Mouse (Mus musculus): ENCODE data around the gene Naif1.
A peak's percentile ranks its signal among the peaks of the same experiment; 100 is the strongest.
"Not testable (repeated sequence)": the region's sequence is repeated elsewhere in the genome, so short reads cannot be mapped to it uniquely, and the experiment has no call there.

The Naif1 gene

DNA sequence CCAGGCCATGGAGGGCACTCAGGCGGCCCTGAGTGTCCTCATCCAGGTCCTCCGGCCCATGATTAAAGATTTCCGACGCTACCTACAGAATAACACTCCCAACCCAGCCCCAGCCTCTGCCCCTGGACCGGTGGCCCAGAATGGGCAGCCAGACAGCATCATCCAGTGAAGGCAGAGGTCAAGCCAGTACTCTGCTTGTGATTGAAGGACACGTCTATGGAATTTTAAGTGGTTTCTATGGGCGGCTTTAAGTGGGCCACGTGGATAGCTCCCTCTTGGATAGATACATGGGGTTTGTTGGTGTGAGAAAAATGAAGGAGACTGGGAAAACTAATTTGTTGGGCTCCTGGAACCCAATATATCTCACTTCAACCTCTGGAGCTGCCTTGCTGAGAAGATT is 4.8 kb downstream of the Naif1 start:
- DNase-seq (ENCODE audit: low read depth): no peak

- DNase-seq (ENCODE audit: low read depth): peak; percentile 76
These were observed 8.0 kb downstream of the Naif1 start for GRCm38 (mm10) chr2:32458300-32458699.

- no peak for DNase-seq (ENCODE audit: low read depth)
These were observed 9.4 kb downstream of the Naif1 start for GRCm38 (mm10) chr2:32459657-32460056.

GRCm38 (mm10) chr2:32463773-32464172 is 13.5 kb downstream of the Naif1 start:
- no peak for DNase-seq (ENCODE audit: low read depth)

GRCm38 (mm10) chr2:32464212-32464891 is 14.1 kb downstream of the Naif1 start:
- DNase-seq (ENCODE audit: low read depth): no peak

DNA sequence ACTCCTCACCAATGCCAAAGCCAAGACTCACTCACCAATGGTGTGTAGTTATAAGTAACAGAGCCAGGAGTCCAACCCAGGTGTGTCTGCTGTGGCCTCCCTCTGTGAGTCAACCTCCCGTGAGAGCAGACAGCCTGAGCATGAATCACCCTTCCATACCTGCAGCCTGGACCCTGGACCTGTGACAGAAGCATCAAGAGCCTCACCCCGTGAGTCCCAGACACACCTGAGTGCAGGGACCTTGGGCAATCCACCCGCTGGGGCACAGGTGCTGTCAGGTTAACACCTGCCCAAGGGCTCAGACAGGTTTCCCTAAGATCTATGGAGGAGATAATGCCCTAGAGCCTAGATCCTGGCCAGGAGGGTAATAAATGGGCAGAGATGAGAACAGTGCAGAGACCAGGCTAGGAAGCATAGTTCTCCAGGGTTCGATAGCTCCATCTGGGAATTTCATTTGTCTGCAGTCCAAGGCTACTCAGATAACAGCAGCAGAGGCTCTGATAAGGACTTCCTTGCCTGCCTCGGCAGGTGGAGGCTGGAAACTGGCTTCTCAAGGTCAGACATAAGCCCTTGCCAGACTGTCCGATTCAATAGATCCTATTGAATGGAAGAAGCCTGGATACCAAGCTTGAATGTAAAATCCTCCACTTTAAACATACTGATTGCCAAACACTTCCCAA is 20.9 kb downstream of the Naif1 start:
- DNase-seq (ENCODE audit: low read depth): no peak

DNA sequence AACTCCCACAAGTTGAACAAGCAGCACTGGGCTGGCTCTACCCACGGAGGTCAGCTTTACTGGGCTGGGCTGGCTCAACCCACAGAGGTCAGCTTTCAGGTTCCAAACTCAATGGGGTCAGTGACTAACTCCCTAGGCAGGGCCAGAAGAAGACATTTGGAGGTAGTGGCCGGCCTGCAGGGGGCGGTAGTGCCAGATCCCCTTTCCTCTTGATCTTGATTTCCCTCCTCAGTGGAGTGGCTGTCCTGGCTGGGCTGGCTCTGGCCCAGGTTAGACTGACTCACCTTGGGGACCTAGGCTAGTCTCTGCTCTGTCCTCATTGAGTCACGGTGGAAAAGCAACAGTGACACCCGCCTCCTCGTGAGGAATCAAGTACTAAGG is 21.4 kb downstream of the Naif1 start:
- no peak for DNase-seq (ENCODE audit: low read depth)

GRCm38 (mm10) chr2:32475361-32475760 is 25.1 kb downstream of the Naif1 start:
- not testable (repeated sequence) for DNase-seq (ENCODE audit: low read depth)

- DNase-seq (ENCODE audit: low read depth): no peak
These were observed 32.1 kb downstream of the Naif1 start for GRCm38 (mm10) chr2:32482351-32482750.

DNA sequence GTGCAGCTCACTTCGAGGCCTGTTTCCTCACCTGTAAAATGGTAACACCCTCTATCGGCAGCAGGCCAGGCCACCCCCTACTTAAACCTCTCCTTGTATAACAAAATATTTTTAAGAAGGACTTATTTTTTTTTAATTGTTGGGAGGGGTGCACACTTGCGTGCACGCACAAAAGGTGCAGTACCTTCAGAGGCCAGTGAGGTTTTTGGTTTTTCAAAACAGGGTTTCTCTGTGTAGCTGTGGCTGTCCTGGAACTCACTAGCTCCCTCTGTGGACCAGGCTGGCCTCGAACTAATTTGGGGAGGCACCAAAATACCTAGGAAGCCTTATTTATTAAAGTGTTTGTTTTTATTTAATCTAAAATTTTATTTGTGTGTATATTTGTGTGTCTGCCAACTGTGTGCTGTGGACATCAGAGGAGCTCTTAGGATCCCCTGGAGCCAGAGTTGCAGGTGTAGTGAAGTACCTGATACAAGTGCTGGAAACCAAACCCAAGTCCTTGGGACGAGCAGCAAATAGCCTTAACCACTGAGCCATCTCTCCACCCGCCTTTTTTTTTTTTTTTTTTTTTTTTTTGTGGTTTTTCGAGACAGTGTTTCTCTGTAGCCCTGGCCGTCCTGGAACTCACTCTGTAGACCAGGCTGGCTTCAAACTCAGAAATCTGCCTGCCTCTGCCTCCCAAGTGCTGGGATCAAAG is 33.1 kb downstream of the Naif1 start:
- no peak for DNase-seq (ENCODE audit: low read depth)

DNA sequence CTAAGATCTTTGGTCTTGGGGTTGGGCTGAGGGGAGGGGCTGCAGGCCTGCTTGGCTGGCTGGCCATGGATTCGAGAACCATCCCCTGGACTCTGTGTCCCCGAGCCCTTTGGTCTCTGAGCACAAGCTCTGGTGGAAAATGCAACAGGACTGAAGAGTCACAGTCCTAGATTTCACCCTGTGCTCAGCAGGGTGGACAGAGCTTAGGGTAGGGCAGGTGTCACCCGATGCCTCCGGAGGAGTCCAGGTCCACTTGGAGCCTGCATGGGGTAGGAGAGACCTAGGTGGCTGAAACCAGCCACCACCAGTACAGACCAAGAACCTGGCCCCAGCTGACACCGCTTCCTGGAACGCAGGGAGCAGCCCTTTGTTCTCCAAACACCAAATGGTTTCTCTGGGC is 34.7 kb downstream of the Naif1 start:
- DNase-seq (ENCODE audit: low read depth): no peak

- no peak for DNase-seq (ENCODE audit: low read depth)
These were observed 35.5 kb downstream of the Naif1 start for GRCm38 (mm10) chr2:32485751-32486150.

DNA sequence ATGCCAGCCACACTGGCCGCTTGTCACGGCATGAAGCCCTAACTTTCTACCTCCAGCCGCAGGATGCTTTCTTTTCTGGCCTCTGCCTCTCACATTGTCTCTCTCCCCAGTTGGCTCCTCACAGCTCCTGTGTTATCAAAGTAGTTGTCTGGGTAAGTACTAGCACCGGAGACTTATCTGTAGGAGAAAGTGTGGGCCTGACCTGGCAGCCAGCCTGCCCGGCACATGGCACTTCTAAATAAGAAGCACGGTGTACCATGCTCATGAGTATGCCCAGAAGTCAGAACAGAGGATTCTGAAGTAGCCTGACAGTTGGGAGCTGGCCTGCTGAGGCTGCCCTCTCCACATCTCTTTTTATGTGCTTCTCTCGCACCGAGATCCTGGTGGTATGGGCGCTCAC is 35.9 kb downstream of the Naif1 start:
- DNase-seq (ENCODE audit: low read depth): no peak

- DNase-seq (ENCODE audit: low read depth): peak; percentile 72
These were observed 36.9 kb downstream of the Naif1 start for GRCm38 (mm10) chr2:32487124-32487623.

GRCm38 (mm10) chr2:32488679-32489078 is 38.4 kb downstream of the Naif1 start:
- peak; percentile 87 for DNase-seq (ENCODE audit: low read depth)

DNA sequence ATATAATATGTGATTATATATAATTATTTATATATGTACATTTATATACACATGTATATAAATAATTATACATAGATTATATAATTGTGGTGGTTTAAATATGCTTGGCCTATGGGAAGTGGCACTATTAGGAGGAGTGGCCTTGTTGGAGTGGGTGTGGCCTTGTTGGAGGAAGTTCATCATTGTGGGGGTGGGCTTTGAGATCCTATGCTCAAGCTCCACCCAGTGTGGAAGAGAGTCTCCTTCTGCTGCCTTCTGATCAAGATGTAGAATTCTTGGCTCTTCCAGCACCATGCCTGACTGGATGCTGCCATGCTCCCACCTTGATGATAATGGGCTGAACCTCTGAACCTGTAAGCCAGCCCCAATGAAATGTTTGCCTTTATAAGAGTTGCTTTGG is 40.5 kb downstream of the Naif1 start:
- DNase-seq (ENCODE audit: low read depth): not testable (repeated sequence)

GRCm38 (mm10) chr2:32492661-32493060 is 42.4 kb downstream of the Naif1 start:
- DNase-seq (ENCODE audit: low read depth): no peak

DNA sequence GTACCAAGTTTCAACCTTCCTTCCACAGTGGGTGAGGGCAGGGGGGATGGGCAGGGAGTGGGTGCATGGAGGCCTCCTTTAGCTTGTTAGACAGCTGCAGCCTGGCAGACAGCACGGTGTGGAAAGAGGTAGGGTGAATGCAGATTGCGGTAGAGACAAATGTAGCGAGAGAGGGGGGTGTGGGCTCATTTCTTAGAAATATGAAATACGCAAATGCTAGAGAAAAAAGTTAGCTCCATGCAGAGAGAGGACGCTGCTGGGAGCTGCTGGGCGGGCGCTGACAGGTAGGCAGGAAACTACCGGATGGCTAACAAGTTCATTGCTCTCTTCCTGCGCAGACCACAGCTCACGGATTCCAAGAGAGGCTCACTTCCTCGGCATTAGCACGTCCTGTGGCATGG is 43.0 kb downstream of the Naif1 start:
- DNase-seq (ENCODE audit: low read depth): no peak

- no peak for DNase-seq (ENCODE audit: low read depth)
These were observed 44.3 kb downstream of the Naif1 start for GRCm38 (mm10) chr2:32494522-32494921.

GRCm38 (mm10) chr2:32495185-32495726 is 45.0 kb downstream of the Naif1 start:
- no peak for DNase-seq (ENCODE audit: low read depth)

- DNase-seq (ENCODE audit: low read depth): no peak
These were observed 45.9 kb downstream of the Naif1 start for GRCm38 (mm10) chr2:32496190-32496589.

DNA sequence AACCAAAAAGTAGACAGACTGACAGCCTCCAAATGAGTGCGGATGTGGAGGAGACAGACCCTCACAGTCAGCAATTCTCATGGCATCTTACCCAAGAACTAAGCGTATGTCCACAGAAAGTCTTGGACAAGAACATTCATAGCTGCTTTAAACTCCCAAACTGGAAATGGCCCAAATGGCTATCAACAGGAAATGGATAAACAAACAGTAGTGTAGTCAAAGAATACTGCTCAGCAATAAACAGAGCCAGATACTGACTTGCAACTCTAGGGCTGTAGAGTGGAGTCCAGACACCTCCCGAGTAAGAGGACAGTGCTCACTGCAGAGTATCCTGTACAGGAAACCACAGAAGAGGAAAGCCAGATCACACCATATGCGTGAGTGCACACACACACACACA is 49.1 kb downstream of the Naif1 start:
- DNase-seq (ENCODE audit: low read depth): no peak

- DNase-seq (ENCODE audit: low read depth): no peak
These were observed 50.2 kb downstream of the Naif1 start for GRCm38 (mm10) chr2:32500461-32500860.

All from fibroblast of lung, adult 2 months (primary cell).